Mouse (Mus musculus): ENCODE measurements at regions not wholly inside any gene's neighbourhood (a gene's known extent, or its start where the extent isn't known, plus 50 kb on each side); places are given as distances from the start of the nearest gene placed in this dataset.

GRCm38 (mm10) chrX:103532620-103533199 is 97.7 kb upstream of the Zcchc13 start:
- peak in 1 of 2 experiments; percentile 58 for DNase-seq (ENCODE audit: low spot score in 2 of 2)

GRCm38 (mm10) chrX:103533306-103533705 is 97.1 kb upstream of the Zcchc13 start:
- DNase-seq (ENCODE audit: low spot score in 2 of 2) = peak in 1 of 2 experiments; percentile 56

- no peak for DNase-seq (ENCODE audit: low spot score in 2 of 2)
These were observed 96.6 kb upstream of the Zcchc13 start for GRCm38 (mm10) chrX:103533831-103534230.

GRCm38 (mm10) chrX:103546490-103547202 is 83.7 kb upstream of the Zcchc13 start:
- no peak for DNase-seq (ENCODE audit: low spot score in 2 of 2)

- peak in 1 of 2 experiments; percentile 73 for DNase-seq (ENCODE audit: low spot score in 2 of 2)
These were observed 79.1 kb upstream of the Zcchc13 start for GRCm38 (mm10) chrX:103551304-103551703.

GRCm38 (mm10) chrX:103553196-103553595 is 77.2 kb upstream of the Zcchc13 start:
- no peak for DNase-seq (ENCODE audit: low spot score in 2 of 2)

- no peak for DNase-seq (ENCODE audit: low spot score in 2 of 2)
These were observed 76.8 kb upstream of the Zcchc13 start for GRCm38 (mm10) chrX:103553605-103554004.

GRCm38 (mm10) chrX:103555041-103555986 is 75.1 kb upstream of the Zcchc13 start:
- DNase-seq (ENCODE audit: low spot score in 2 of 2) = peak in 1 of 2 experiments; percentile 21

GRCm38 (mm10) chrX:103556046-103556445 is 74.3 kb upstream of the Zcchc13 start:
- no peak for DNase-seq (ENCODE audit: low spot score in 2 of 2)

GRCm38 (mm10) chrX:103556681-103557490 is 73.5 kb upstream of the Zcchc13 start:
- DNase-seq (ENCODE audit: low spot score in 2 of 2) = no peak

- no peak for DNase-seq (ENCODE audit: low spot score in 2 of 2)
These were observed 72.9 kb upstream of the Zcchc13 start for GRCm38 (mm10) chrX:103557496-103557895.

GRCm38 (mm10) chrX:103563531-103564246 is 66.7 kb upstream of the Zcchc13 start:
- peak; percentile 50 to 95 for DNase-seq (ENCODE audit: low spot score in 2 of 2)

- no peak for DNase-seq (ENCODE audit: low spot score in 2 of 2)
These were observed 57.0 kb upstream of the Zcchc13 start for GRCm38 (mm10) chrX:103573344-103573743.

- no peak for DNase-seq (ENCODE audit: low spot score in 2 of 2)
These were observed 50.9 kb upstream of the Zcchc13 start for GRCm38 (mm10) chrX:103579484-103579883.

Small RNA genes lying in the stretch of these regions (microRNA-seq; reads per million reads assigned to microRNA genes)
- gene Mir374b = 0 reads per million in 2 experiments
- 0 reads per million in 2 experiments for gene Mir374c
- gene Mir421 = 374 to 385 reads per million in 2 experiments
